Mouse (Mus musculus): ENCODE results near the gene Nos3. TPM values are rescaled to one million over a fixed set of nuclear protein-coding genes. Genes with fewer than 3 reads are reported as not detected.
A peak's percentile ranks its signal among the peaks of the same experiment; 100 is the strongest.

The Nos3 gene
- polyA plus RNA-seq, 1 experiment = not detected

GRCm38 (mm10) chr5:24383026-24383859 lies 18.6 kb downstream of the Nos3 start:
- H3K27me3 ChIP-seq (replicated peaks) = peaks cover 90% of the 10 kb centered on the region
- peak overlapping the region; percentile 92 for H3K4me3 ChIP-seq (replicated peaks)
- TF ChIP-seq FLI1 (IDR thresholded peaks at IDR 0.05; ENCODE audit: low read length) = no peak
- TF ChIP-seq GATA1 (IDR thresholded peaks at IDR 0.05; ENCODE audit: borderline replicate concordance, low read length) = no peak
- peaks cover 71% of the 10 kb centered on the region for H3K4me1 ChIP-seq
- peaks cover 13% of the 10 kb centered on the region for H3K36me3 ChIP-seq (replicated peaks; ENCODE audit: low read length)
- no peaks in the 10 kb centered on the region for H3K9me3 ChIP-seq

- peak overlapping the region; percentile 24 for H3K4me3 ChIP-seq (replicated peaks)
- H3K4me1 ChIP-seq = peaks cover 74% of the 10 kb centered on the region
- H3K27me3 ChIP-seq (replicated peaks) = peaks cover 84% of the 10 kb centered on the region
- H3K36me3 ChIP-seq (replicated peaks; ENCODE audit: low read length) = peaks cover 13% of the 10 kb centered on the region
- no peaks in the 10 kb centered on the region for H3K9me3 ChIP-seq
- no peak for TF ChIP-seq GATA1 (IDR thresholded peaks at IDR 0.05; ENCODE audit: borderline replicate concordance, low read length)
- no peak for TF ChIP-seq FLI1 (IDR thresholded peaks at IDR 0.05; ENCODE audit: low read length)
Observed at GRCm38 (mm10) chr5:24384407-24384806, 19.8 kb downstream of the Nos3 start.

GRCm38 (mm10) chr5:24385374-24385773 lies 20.8 kb downstream of the Nos3 start:
- Histone ChIP-seq H3K9me3 (no peaks in the 10 kb centered on the region), H3K4me3 (replicated peaks) (no peak overlapping the region), H3K27me3 (replicated peaks) (peaks cover 74% of the 10 kb centered on the region), H3K4me1 (peaks cover 78% of the 10 kb centered on the region), H3K36me3 (replicated peaks; ENCODE audit: low read length) (peaks cover 13% of the 10 kb centered on the region)
- TF ChIP-seq FLI1 (IDR thresholded peaks at IDR 0.05; ENCODE audit: low read length) (no peak), GATA1 (IDR thresholded peaks at IDR 0.05; ENCODE audit: borderline replicate concordance, low read length) (no peak)

- H3K27me3 ChIP-seq (replicated peaks) = peaks cover 68% of the 10 kb centered on the region
- TF ChIP-seq GATA1 (IDR thresholded peaks at IDR 0.05; ENCODE audit: borderline replicate concordance, low read length) = no peak
- TF ChIP-seq FLI1 (IDR thresholded peaks at IDR 0.05; ENCODE audit: low read length) = no peak
Observed at GRCm38 (mm10) chr5:24385887-24386550, 21.4 kb downstream of the Nos3 start.

GRCm38 (mm10) chr5:24387264-24388241 lies 22.9 kb downstream of the Nos3 start:
- peaks cover 13% of the 10 kb centered on the region for H3K36me3 ChIP-seq (replicated peaks; ENCODE audit: low read length)
- peaks cover 76% of the 10 kb centered on the region for H3K4me1 ChIP-seq
- peaks cover 53% of the 10 kb centered on the region for H3K27me3 ChIP-seq (replicated peaks)
- peak overlapping the region; percentile 93 for H3K4me3 ChIP-seq (replicated peaks)
- no peaks in the 10 kb centered on the region for H3K9me3 ChIP-seq
- no peak for TF ChIP-seq GATA1 (IDR thresholded peaks at IDR 0.05; ENCODE audit: borderline replicate concordance, low read length)
- no peak for TF ChIP-seq FLI1 (IDR thresholded peaks at IDR 0.05; ENCODE audit: low read length)

More at GRCm38 (mm10) chr5:24385887-24386550, 21.4 kb downstream of the Nos3 start:
- H3K36me3 ChIP-seq (replicated peaks; ENCODE audit: low read length) = peaks cover 13% of the 10 kb centered on the region
- no peaks in the 10 kb centered on the region for H3K9me3 ChIP-seq
- no peak overlapping the region for H3K4me3 ChIP-seq (replicated peaks)
- peaks cover 76% of the 10 kb centered on the region for H3K4me1 ChIP-seq

- peaks cover 13% of the 10 kb centered on the region for H3K36me3 ChIP-seq (replicated peaks; ENCODE audit: low read length)
- H3K4me3 ChIP-seq (replicated peaks) = peak overlapping the region; percentile 93
- H3K9me3 ChIP-seq = no peaks in the 10 kb centered on the region
- peaks cover 45% of the 10 kb centered on the region for H3K27me3 ChIP-seq (replicated peaks)
- no peak for TF ChIP-seq FLI1 (IDR thresholded peaks at IDR 0.05; ENCODE audit: low read length)
- TF ChIP-seq GATA1 (IDR thresholded peaks at IDR 0.05; ENCODE audit: borderline replicate concordance, low read length) = no peak
- H3K4me1 ChIP-seq = peaks cover 78% of the 10 kb centered on the region
Observed at GRCm38 (mm10) chr5:24388246-24388915, 23.8 kb downstream of the Nos3 start.

- peak overlapping the region; percentile 93 for H3K4me3 ChIP-seq (replicated peaks)
- no peaks in the 10 kb centered on the region for H3K9me3 ChIP-seq
- TF ChIP-seq GATA1 (IDR thresholded peaks at IDR 0.05; ENCODE audit: borderline replicate concordance, low read length) (no peak), FLI1 (IDR thresholded peaks at IDR 0.05; ENCODE audit: low read length) (no peak)
- H3K4me1 ChIP-seq = peaks cover 78% of the 10 kb centered on the region
- peaks cover 13% of the 10 kb centered on the region for H3K36me3 ChIP-seq (replicated peaks; ENCODE audit: low read length)
- peaks cover 41% of the 10 kb centered on the region for H3K27me3 ChIP-seq (replicated peaks)
Observed at GRCm38 (mm10) chr5:24389011-24389657, 24.5 kb downstream of the Nos3 start.

- H3K36me3 ChIP-seq (replicated peaks; ENCODE audit: low read length) = peaks cover 13% of the 10 kb centered on the region
- no peak for TF ChIP-seq FLI1 (IDR thresholded peaks at IDR 0.05; ENCODE audit: low read length)
- no peak for TF ChIP-seq GATA1 (IDR thresholded peaks at IDR 0.05; ENCODE audit: borderline replicate concordance, low read length)
- H3K9me3 ChIP-seq = no peaks in the 10 kb centered on the region
- peaks cover 38% of the 10 kb centered on the region for H3K27me3 ChIP-seq (replicated peaks)
- H3K4me3 ChIP-seq (replicated peaks) = peak overlapping the region; percentile 80
- H3K4me1 ChIP-seq = peaks cover 76% of the 10 kb centered on the region
Observed at GRCm38 (mm10) chr5:24389658-24390020, 25.0 kb downstream of the Nos3 start.
